Mouse (Mus musculus) cerebellum, adult 2 months (tissue): ENCODE measurements around the gene Pigv.

Source experiments
- CTCF ChIP-seq: fragments of 200-500 bp; IDR thresholded peaks from 2 replicates; pipeline ENCODE4 v1.5.1; 2011; ENCODE audit warnings: low read depth, mild to moderate bottlenecking, control low read depth, low read length, moderate library complexity, borderline replicate concordance; ENCODE audit not compliant: insufficient read depth
- POLR2A ChIP-seq: fragments of 200-500 bp; IDR thresholded peaks from 2 replicates; pipeline ENCODE4 v1.6.1; 2011; ENCODE audit warnings: low read length, control low read depth, borderline replicate concordance; ENCODE audit not compliant: insufficient read depth

- no peak for TF ChIP-seq POLR2A
- no peak for TF ChIP-seq CTCF
Observed at GRCm38 (mm10) chr4:133705062-133705461, 32.6 kb upstream of the Pigv start.
